Mouse (Mus musculus) heart, embryonic 10.5 days (tissue): Measurements from ENCODE around the gene Llgl2. TPM values are rescaled to one million over a fixed set of nuclear protein-coding genes. Genes with fewer than 3 reads are reported as not detected.

Source experiments
- DNase-seq: peaks from one replicate; pipeline ENCODE4 v3.0.0-alpha.2; 2017; ENCODE audit warnings: low spot score
- H3K27ac ChIP-seq: fragments of 300-500 bp; sonication (generic); 2 replicates; pipeline ENCODE4 v1.5.1; 2016; ENCODE audit warnings: mild to moderate bottlenecking
- H3K27me3 ChIP-seq: fragments of 300-500 bp; sonication (generic); 2 replicates; pipeline ENCODE4 v1.6.1; 2016; ENCODE audit warnings: mild to moderate bottlenecking; ENCODE audit not compliant: poor library complexity, insufficient read depth, severe bottlenecking
- H3K36me3 ChIP-seq: fragments of 300-500 bp; sonication (generic); 2 replicates; pipeline ENCODE4 v1.6.1; 2016; ENCODE audit warnings: mild to moderate bottlenecking, moderate library complexity
- H3K4me1 ChIP-seq: fragments of 300-500 bp; sonication (generic); 2 replicates; pipeline ENCODE4 v1.6.1; 2016; ENCODE audit warnings: mild to moderate bottlenecking
- H3K4me3 ChIP-seq: fragments of 300-500 bp; sonication (generic); 2 replicates; pipeline ENCODE4 v1.5.1; 2016; ENCODE audit warnings: mild to moderate bottlenecking, moderate library complexity
- H3K9me3 ChIP-seq: fragments of 300-500 bp; sonication (generic); 2 replicates; pipeline ENCODE4 v1.6.1; 2016; ENCODE audit warnings: mild to moderate bottlenecking, moderate library complexity
- WGBS: fragments of 180-500 bp; shearing (Covaris S2); methylation state at CpG from one replicate; pipeline ENCODE4 v1.1.7; 2016; 5-methylcytosine and 5-hydroxymethylcytosine counted together
- polyA plus RNA-seq: library from polyadenylated mRNA; unstranded; fragments of >200 nt; fragmentation: Nextera tagmentation; extraction: Ambion mirVana; gene quantifications from 2 replicates; pipeline ENCODE4 v1.2.1, GENCODE M21; 2016

Llgl2 gene
- polyA plus RNA-seq, 1 experiment from 2014 or later: 35.0 TPM

DNA sequence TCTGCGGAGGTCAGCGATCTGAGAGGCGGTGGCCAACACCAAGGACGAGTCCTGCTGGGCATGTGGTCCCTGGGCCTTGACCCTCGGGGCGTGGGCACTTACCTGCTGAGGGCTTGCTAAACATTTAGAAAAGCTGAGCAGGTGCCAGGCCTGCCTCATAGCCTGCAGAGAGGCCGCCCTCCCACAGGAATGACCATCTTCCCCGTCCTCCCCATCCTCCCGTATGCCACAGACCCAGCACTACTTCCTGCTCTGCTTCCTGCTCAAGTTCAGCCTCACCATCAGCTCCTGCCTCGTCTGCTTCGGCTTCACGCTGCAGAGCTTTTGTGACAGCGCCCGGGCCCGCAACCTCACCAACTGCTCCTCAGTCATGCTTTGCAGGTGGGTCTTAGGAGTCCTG lies 27.0 kb upstream of the Llgl2 start:
- H3K36me3 ChIP-seq: peaks cover 100% of the 10 kb centered on the region
- DNase-seq: no peak
- H3K9me3 ChIP-seq: no peaks in the 10 kb centered on the region
- 82% methylated on average over 15 of the region's 15 CpGs for WGBS
- peaks cover 8% of the 10 kb centered on the region; the same call in 1 of the 2 replicates for H3K4me1 ChIP-seq
- H3K4me3 ChIP-seq: no peak overlapping the region
- H3K27me3 ChIP-seq: no peaks in the 10 kb centered on the region
- no peak overlapping the region for H3K27ac ChIP-seq

DNA sequence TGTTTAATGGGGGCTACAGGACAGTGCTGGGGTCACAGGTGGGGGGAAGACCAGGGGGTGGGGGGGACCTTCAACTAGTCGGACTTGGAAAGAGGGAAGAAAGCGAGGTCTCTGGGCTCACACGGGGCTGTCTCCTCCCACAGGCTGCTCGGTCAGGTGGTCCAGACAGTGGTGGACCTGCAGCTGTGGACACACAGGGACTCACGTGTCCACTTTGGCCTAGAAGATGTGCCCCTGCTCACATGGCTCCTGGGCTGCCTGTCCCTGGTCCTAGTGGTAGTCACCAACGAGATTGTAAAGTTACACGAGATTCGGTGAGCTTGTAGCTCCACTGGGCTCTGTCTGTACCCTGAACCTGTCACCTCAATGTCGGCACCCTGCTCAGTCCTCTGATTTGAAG lies 26.2 kb upstream of the Llgl2 start:
- 82% methylated on average over 9 of the region's 9 CpGs for WGBS
- peaks cover 8% of the 10 kb centered on the region; the same call in 1 of the 2 replicates for H3K4me1 ChIP-seq
- no peak overlapping the region for H3K27ac ChIP-seq
- H3K9me3 ChIP-seq: no peaks in the 10 kb centered on the region
- no peak overlapping the region for H3K4me3 ChIP-seq
- no peaks in the 10 kb centered on the region for H3K27me3 ChIP-seq
- DNase-seq: no peak
- peaks cover 100% of the 10 kb centered on the region for H3K36me3 ChIP-seq

DNA sequence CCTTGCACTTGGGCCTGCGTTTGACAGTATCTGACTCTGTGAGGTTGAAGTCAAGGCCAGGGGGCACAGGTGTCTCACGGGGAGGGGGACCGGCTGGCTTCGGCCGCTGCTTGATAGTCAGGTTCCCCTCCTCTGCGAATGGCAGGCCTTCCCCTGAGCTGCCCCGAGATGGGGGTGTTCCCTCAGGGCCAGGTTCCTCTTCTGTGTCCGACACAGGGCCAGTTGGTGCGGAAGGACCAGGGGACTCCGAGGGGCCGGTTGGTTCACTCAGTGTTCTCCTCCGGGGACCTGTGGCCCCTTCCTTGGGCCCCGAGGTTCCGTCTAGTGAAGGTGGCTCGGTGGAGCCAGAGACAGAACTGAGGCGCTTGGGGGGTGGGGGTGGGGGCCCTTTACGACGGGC lies 22.9 kb upstream of the Llgl2 start:
- DNase-seq: no peak
- Histone ChIP-seq H3K27ac (no peak overlapping the region), H3K4me3 (no peak overlapping the region), H3K27me3 (no peaks in the 10 kb centered on the region), H3K36me3 (peaks cover 97% of the 10 kb centered on the region), H3K4me1 (peaks cover 13% of the 10 kb centered on the region; the same call in 1 of the 2 replicates), H3K9me3 (no peaks in the 10 kb centered on the region)
- WGBS: 92% methylated on average over 18 of the region's 18 CpGs

DNA sequence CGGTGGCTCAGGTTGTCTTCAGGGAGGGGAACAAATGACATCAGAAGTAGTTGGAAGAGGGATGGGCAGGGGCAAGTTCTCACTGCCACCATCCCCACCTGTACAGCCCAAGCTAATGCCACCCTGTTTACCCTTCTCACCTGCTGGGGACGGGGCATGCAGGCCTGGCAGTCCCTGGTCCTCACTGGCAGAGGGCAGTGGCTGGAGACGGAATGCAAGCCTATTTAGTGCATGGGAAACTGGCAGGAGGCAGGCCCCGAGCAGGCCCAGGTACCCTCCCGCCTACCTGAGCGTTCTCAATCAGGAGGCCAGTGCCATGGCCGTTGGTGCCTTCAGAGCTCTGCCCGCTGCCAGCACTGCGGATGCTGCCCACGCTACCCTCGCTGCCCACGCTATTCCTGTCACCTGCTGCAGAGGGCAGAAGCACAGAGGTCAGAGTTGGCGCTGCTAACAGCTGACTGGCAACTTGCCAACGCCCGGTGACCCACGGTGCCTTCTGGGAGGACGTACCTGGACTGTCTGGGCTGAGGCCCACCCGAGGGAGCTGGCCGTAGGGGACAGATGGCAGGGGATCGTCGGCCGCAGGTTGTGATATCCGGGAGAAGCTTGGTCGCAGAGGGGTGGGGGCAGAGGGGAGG lies 20.7 kb upstream of the Llgl2 start:
- 91% methylated on average over 24 of the region's 24 CpGs for WGBS
- Histone ChIP-seq H3K4me3 (no peak overlapping the region), H3K27ac (no peak overlapping the region), H3K36me3 (peaks cover 97% of the 10 kb centered on the region), H3K27me3 (no peaks in the 10 kb centered on the region), H3K4me1 (peaks cover 26% of the 10 kb centered on the region), H3K9me3 (no peaks in the 10 kb centered on the region)
- DNase-seq: no peak

DNA sequence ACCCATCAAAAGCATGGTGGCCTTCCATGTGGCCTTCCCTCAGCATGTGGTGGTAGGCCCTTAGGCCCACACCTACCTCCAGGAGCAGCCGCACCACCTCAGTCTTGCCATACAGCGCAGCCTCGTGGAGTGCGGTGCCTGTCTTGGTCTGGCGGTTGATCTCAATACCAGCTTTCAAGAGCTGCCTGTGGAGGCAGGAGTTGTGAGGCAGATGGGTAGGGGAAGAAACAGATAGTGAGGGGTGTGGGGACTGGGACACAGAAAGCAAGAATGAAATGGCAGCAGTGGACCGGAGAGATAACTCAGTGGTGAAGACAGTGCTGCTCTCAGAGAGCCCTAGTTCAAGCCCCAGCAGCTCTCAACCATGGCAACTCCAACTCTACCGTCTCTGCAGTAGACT lies 18.8 kb upstream of the Llgl2 start:
- no peaks in the 10 kb centered on the region for H3K27me3 ChIP-seq
- peak overlapping the region; percentile 52; the same call in 1 of the 2 replicates for H3K27ac ChIP-seq
- peak; percentile 91 for DNase-seq
- H3K36me3 ChIP-seq: peaks cover 95% of the 10 kb centered on the region
- no peak overlapping the region for H3K4me3 ChIP-seq
- H3K9me3 ChIP-seq: no peaks in the 10 kb centered on the region
- WGBS: 82% methylated on average over 7 of the region's 7 CpGs
- peaks cover 40% of the 10 kb centered on the region for H3K4me1 ChIP-seq

DNA sequence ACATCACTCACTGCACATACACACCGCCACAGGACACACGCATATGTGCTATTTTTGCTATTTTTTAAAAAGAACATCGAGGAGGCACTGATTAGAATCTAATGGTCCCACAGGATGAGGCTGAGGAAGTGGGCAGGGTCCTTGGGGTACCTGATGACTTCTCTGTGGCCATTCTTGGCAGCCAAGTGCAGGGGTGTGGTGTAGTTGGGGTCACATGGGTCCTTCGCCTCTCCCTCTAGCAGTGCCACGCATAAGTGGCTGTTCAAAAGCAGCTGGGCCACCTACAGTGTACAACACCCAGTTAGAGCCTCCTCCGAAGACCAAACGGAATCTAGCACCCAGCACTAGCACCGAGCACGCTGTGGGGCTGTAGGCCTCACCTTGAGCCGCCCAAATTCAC lies 17.7 kb upstream of the Llgl2 start:
- DNase-seq: no peak
- Histone ChIP-seq H3K27ac (peak overlapping the region; percentile 60; the same call in 1 of the 2 replicates), H3K36me3 (peaks cover 95% of the 10 kb centered on the region), H3K9me3 (no peaks in the 10 kb centered on the region), H3K4me3 (no peak overlapping the region), H3K27me3 (no peaks in the 10 kb centered on the region), H3K4me1 (peaks cover 51% of the 10 kb centered on the region)
- 94% methylated on average over 10 of the region's 10 CpGs for WGBS

DNA sequence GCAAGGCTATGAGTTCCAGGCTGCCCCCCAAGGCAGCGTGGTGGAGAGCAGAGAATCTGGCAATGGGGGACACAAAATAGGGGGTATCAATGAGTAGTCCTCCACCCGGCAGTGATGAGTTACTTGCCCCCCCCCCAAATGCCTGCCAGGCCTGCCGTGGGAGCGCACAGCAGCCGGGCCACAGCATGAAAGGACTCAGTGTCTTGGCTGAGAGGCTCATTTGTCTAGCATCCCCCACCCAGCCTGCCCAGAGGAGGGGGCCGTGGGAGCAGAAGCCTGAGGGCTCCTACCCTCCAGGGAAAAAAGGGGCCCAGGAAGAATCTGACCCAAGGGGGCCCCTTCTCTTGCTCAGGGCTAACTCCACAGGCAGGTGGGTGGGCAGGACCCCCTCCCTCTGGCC lies 16.5 kb upstream of the Llgl2 start:
- H3K4me3 ChIP-seq: no peak overlapping the region
- H3K36me3 ChIP-seq: peaks cover 94% of the 10 kb centered on the region
- no peaks in the 10 kb centered on the region for H3K9me3 ChIP-seq
- peak overlapping the region; percentile 44; the same call in 1 of the 2 replicates for H3K27ac ChIP-seq
- DNase-seq: no peak
- no peaks in the 10 kb centered on the region for H3K27me3 ChIP-seq
- 80% methylated on average over 6 of the region's 6 CpGs for WGBS
- H3K4me1 ChIP-seq: peaks cover 63% of the 10 kb centered on the region

DNA sequence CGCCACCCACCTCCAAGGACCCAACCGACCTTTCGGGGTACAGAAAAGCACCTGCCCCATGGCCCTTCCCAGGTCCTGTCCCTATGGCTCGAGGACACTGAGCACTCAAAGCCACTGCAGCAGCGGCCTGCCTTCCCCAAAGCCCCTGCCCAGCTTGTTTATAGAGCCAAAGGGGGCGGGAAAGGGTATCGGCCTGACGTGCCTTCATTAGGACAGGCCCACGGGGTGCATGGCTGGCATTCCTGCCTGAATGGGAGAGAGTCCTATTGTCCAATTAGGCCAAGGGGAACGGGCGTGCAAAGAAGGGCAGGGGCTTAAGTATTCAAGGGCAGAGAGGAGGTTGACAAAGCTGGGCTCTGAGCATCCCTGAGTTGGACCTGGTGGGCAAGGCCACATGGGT lies 15.9 kb upstream of the Llgl2 start:
- Histone ChIP-seq H3K4me1 (peaks cover 70% of the 10 kb centered on the region), H3K27ac (peak overlapping the region; percentile 86), H3K9me3 (no peaks in the 10 kb centered on the region), H3K36me3 (peaks cover 88% of the 10 kb centered on the region), H3K4me3 (no peak overlapping the region; the same call in 1 of the 2 replicates), H3K27me3 (no peaks in the 10 kb centered on the region)
- no peak for DNase-seq
- 87% methylated on average over 11 of the region's 11 CpGs for WGBS

DNA sequence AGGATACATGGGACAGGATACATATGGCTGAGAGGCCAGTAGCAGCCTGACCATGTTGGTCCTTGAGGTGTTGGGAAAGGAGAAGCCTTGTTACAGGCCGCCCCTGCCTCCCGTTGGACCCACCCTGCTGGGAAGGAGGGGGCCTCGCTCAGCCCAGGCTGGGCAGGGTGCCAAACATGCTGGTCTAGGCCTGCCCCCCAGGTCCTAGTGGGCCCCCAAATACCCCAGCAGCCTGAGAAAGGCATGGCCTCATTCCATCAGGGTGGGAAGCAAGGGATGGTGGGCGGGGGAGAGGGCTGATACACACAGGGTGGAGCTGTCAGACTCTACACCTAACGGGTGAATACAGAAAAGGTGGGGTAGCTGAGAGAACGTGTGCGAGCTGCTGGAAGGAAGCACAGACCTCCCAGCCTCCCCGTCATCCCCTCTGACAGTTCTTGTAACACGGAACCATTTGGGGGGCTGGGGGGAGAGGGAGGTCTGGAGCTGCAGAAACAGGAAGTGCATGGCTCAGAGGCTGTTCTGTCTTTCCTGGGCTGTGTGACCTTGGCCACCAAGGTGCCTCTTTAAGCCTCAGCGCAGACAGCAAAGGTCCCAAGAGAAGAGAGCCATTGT lies 15.0 kb upstream of the Llgl2 start:
- DNase-seq: no peak
- Histone ChIP-seq H3K27ac (peak overlapping the region; percentile 86), H3K4me1 (peaks cover 66% of the 10 kb centered on the region), H3K27me3 (no peaks in the 10 kb centered on the region), H3K9me3 (no peaks in the 10 kb centered on the region), H3K4me3 (peak overlapping the region; percentile 95), H3K36me3 (peaks cover 79% of the 10 kb centered on the region)
- WGBS: 43% methylated on average over 10 of the region's 10 CpGs

DNA sequence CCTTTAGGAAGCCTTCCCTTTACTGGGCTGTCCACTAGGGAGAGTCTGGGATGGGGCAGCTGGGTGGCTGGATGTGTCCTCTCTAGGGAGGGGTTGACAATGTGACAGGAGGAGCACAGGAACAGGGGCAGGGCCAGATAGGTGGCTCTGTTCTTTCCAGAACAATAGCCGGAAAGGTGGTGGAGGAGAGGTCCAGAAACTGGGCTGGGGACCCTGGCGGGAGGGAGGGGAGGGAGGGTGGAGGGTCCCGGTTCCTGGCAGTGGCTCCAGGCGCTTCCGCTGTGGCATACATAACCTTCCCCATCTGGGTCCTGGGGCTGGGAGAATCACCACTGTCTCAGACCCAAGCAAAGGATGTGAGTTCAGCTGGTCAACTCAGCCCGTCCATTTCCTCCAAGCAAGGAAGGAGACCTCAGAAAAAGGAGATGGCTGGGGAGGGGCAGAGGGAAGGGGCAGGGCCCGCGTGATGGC lies 14.5 kb upstream of the Llgl2 start:
- no peak for DNase-seq
- Histone ChIP-seq H3K4me3 (peak overlapping the region; percentile 95), H3K4me1 (peaks cover 69% of the 10 kb centered on the region), H3K36me3 (peaks cover 74% of the 10 kb centered on the region), H3K27me3 (no peaks in the 10 kb centered on the region), H3K27ac (peak overlapping the region; percentile 86), H3K9me3 (no peaks in the 10 kb centered on the region)
- WGBS: 63% methylated on average over 8 of the region's 8 CpGs

DNA sequence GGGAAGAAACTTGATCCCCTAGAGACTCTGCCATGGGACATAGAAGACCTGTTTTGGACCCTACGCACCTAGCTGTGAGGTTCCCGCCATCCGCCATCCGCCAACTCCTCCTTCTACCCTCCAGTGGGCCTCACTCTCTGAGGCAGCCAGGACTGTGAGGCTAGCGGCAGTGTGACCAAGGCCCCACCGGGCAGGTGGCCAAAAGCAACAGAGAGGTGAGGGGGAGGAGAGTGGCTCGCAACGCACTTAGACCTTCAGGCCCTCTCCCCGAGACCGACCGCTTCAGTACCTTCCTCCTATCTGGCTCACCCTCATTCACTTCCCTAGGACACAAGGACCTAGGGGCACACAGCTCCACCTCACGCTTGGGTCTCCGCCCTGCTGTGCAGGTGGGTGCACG lies 13.5 kb upstream of the Llgl2 start:
- no peaks in the 10 kb centered on the region for H3K27me3 ChIP-seq
- DNase-seq: no peak
- H3K4me3 ChIP-seq: peak overlapping the region; percentile 95
- peaks cover 64% of the 10 kb centered on the region for H3K36me3 ChIP-seq
- H3K27ac ChIP-seq: peak overlapping the region; percentile 86
- H3K9me3 ChIP-seq: no peaks in the 10 kb centered on the region
- 69% methylated on average over 14 of the region's 14 CpGs for WGBS
- peaks cover 77% of the 10 kb centered on the region for H3K4me1 ChIP-seq

DNA sequence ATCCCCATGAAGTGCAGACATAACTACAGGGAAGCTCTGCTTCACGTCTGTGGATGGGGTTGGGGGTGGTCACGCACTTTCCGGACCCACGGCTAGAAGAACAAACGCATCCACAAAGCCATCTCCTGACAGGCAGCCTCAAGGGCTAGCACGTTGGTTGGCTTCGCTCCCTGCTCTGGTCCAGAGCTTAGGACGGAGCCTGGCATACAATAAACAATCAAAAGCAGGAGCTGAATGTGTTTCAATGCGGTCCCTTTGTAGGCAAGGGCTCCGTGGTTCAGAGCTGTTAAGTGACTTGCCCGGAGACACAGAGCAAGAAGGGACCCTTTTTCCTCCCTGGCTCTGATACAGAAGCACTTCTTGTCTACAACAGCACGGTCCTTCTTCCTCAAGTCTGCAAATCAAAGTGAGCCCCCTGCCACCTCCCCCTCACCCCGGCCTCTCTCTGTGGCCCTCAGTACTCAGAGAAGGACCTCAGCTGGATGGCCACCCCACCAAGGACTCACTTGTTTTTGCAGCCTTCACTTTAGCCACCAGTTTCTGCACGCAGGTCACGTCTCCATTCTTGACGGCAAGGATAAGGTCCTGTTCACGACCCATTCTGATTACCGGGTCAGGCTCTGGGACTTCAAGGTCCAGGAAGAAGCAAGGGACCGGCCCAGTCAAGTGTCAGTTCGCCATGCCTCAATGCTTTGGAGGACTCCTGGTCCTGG lies 12.3 kb upstream of the Llgl2 start:
- peaks cover 82% of the 10 kb centered on the region for H3K4me1 ChIP-seq
- 75% methylated on average over 20 of the region's 20 CpGs for WGBS
- peak overlapping the region; percentile 93 for H3K27ac ChIP-seq
- no peaks in the 10 kb centered on the region for H3K27me3 ChIP-seq
- no peaks in the 10 kb centered on the region for H3K9me3 ChIP-seq
- no peak for DNase-seq
- H3K36me3 ChIP-seq: peaks cover 60% of the 10 kb centered on the region
- H3K4me3 ChIP-seq: peak overlapping the region; percentile 95

DNA sequence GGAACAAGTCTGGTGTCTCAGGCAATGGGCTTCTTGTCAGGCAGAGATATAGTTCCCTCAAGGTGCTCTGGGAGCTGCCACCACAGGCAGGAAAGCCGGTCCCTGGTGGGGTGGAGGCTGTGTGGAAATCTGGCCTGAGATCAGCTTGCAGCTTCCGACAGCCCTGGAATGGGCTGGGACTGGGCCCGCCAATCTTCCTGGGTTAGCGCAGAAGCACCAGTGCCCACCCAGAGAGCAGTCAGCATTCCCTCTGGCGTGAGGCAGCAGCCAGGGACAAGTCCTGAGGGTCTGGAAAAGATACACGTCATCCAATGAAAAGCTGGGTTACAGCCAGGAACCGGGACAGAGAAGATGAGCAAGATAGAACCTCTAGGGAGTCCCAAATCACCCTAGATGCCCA lies 11.8 kb upstream of the Llgl2 start:
- H3K27ac ChIP-seq: peak overlapping the region; percentile 93
- H3K36me3 ChIP-seq: peaks cover 60% of the 10 kb centered on the region
- WGBS: 26% methylated on average over 7 of the region's 7 CpGs
- DNase-seq: no peak
- H3K4me1 ChIP-seq: peaks cover 79% of the 10 kb centered on the region
- H3K4me3 ChIP-seq: peak overlapping the region; percentile 95
- H3K27me3 ChIP-seq: no peaks in the 10 kb centered on the region
- no peaks in the 10 kb centered on the region for H3K9me3 ChIP-seq
